Mouse (Mus musculus) hindbrain, embryonic 13.5 days (tissue): Measurements from ENCODE around the gene Olfr273. TPM values are rescaled to one million over a fixed set of nuclear protein-coding genes. Genes with fewer than 3 reads are reported as not detected.
"Not testable (repeated sequence)": the region's sequence is repeated elsewhere in the genome, so short reads cannot be mapped to it uniquely, and the experiment has no call there.

Experiments
- ATAC-seq: fragments of 200-750 bp; cut with Nextera tagmentation; 2 replicates; pipeline ENCODE4 v1.8.0; 2017; ENCODE audit warnings: moderate TSS enrichment; ENCODE audit not compliant: low FRiP score
- H3K27ac ChIP-seq: fragments of 300-500 bp; sonication (generic); 2 replicates; pipeline ENCODE4 v1.5.1; 2015; ENCODE audit warnings: inconsistent platforms, mild to moderate bottlenecking, moderate library complexity
- H3K27me3 ChIP-seq: fragments of 300-500 bp; sonication (generic); 2 replicates; pipeline ENCODE4 v1.6.1; 2015; ENCODE audit warnings: mild to moderate bottlenecking, inconsistent platforms
- H3K36me3 ChIP-seq: fragments of 300-500 bp; sonication (generic); 2 replicates; pipeline ENCODE4 v1.6.1; 2015; ENCODE audit warnings: mild to moderate bottlenecking, inconsistent platforms
- H3K4me1 ChIP-seq: fragments of 300-500 bp; sonication (generic); replicated peaks from 2 replicates; pipeline ENCODE4 v1.6.1; 2015; ENCODE audit warnings: inconsistent platforms
- H3K4me2 ChIP-seq: fragments of 300-500 bp; sonication (generic); 2 replicates; pipeline ENCODE4 v1.6.1; 2015; ENCODE audit warnings: inconsistent platforms, mild to moderate bottlenecking, moderate library complexity
- H3K4me3 ChIP-seq: fragments of 300-500 bp; sonication (generic); 2 replicates; pipeline ENCODE4 v1.5.1; 2015; ENCODE audit warnings: mild to moderate bottlenecking, inconsistent platforms
- H3K9ac ChIP-seq: fragments of 300-500 bp; sonication (generic); 2 replicates; pipeline ENCODE4 v1.6.1; 2015; ENCODE audit warnings: mild to moderate bottlenecking, inconsistent platforms
- H3K9me3 ChIP-seq: fragments of 300-500 bp; sonication (generic); 2 replicates; pipeline ENCODE4 v1.6.1; 2016; ENCODE audit warnings: inconsistent platforms
- WGBS: fragments of 180-500 bp; shearing (Covaris S2); methylation state at CpG from one replicate; pipeline ENCODE4 v1.1.7; 2015; 5-methylcytosine and 5-hydroxymethylcytosine counted together
- polyA plus RNA-seq: library from polyadenylated mRNA; unstranded; fragments of >200 nt; fragmentation: Nextera tagmentation; extraction: Ambion mirVana; gene quantifications from 2 replicates; pipeline ENCODE4 v1.2.1, GENCODE M21; 2015

Gene Olfr273
- not detected in 2 replicates for polyA plus RNA-seq

GRCm38 (mm10) chr4:52859136-52859535 lies at the start of gene Olfr273:
Olfr273 (minus strand) TSS chr4:52859236.
- ATAC-seq, result no peak
- WGBS, result 74% methylated on average over 1 of the region's 1 CpGs
- no peaks in the 10 kb centered on the region for H3K36me3 ChIP-seq

GRCm38 (mm10) chr4:52864156-52864555 lies 5.1 kb upstream of the Olfr273 start:
- H3K9me3 ChIP-seq, result no peaks in the 10 kb centered on the region
- no peaks in the 10 kb centered on the region for H3K36me3 ChIP-seq
- no peak overlapping the region for H3K4me3 ChIP-seq
- no peaks in the 10 kb centered on the region for H3K27me3 ChIP-seq
- H3K4me2 ChIP-seq, result no peak overlapping the region
- no peak for ATAC-seq
- no peak overlapping the region for H3K27ac ChIP-seq
- H3K4me1 ChIP-seq, result no peaks in the 10 kb centered on the region
- WGBS, result 92% methylated on average over 9 of the region's 9 CpGs
- H3K9ac ChIP-seq, result no peak overlapping the region

More at GRCm38 (mm10) chr4:52859136-52859535, at the start of gene Olfr273:
- Histone ChIP-seq H3K27ac (no peak within 1 kb of the TSS), H3K9ac (no peak within 1 kb of the TSS), H3K4me1 (no peaks in the 10 kb centered on the region), H3K27me3 (no peaks in the 10 kb centered on the region), H3K9me3 (no peaks in the 10 kb centered on the region), H3K4me3 (no peak within 1 kb of the TSS), H3K4me2 (no peak within 1 kb of the TSS)

- H3K27ac ChIP-seq, result no peak overlapping the region
- H3K27me3 ChIP-seq, result no peaks in the 10 kb centered on the region
- no peak overlapping the region for H3K9ac ChIP-seq
- H3K4me2 ChIP-seq, result no peak overlapping the region
- 92% methylated on average over 5 of the region's 5 CpGs for WGBS
- H3K9me3 ChIP-seq, result no peaks in the 10 kb centered on the region
- H3K4me3 ChIP-seq, result no peak overlapping the region
- no peaks in the 10 kb centered on the region for H3K4me1 ChIP-seq
- H3K36me3 ChIP-seq, result no peaks in the 10 kb centered on the region
- no peak for ATAC-seq
These were observed 9.4 kb downstream of the Olfr273 start for GRCm38 (mm10) chr4:52849672-52850071.

- 52% methylated on average over 4 of the region's 4 CpGs for whole genome bisulfite sequencing
These were observed 9.9 kb downstream of the Olfr273 start for GRCm38 (mm10) chr4:52849039-52849635.

GRCm38 (mm10) chr4:52845411-52845810 lies 13.6 kb downstream of the Olfr273 start:
- H3K27ac ChIP-seq, H3K4me1 ChIP-seq, H3K4me3 ChIP-seq, H3K9me3 ChIP-seq, ATAC-seq, H3K4me2 ChIP-seq, H3K27me3 ChIP-seq, H3K36me3 ChIP-seq, H3K9ac ChIP-seq: not testable (repeated sequence)
- 50% methylated on average over 1 of the region's 1 CpGs for WGBS

More at GRCm38 (mm10) chr4:52849039-52849635, 9.9 kb downstream of the Olfr273 start:
- Histone ChIP-seq H3K4me1 (no peaks in the 10 kb centered on the region), H3K36me3 (no peaks in the 10 kb centered on the region), H3K9ac (no peak overlapping the region), H3K27me3 (no peaks in the 10 kb centered on the region), H3K4me3 (no peak overlapping the region), H3K27ac (no peak overlapping the region), H3K4me2 (no peak overlapping the region), H3K9me3 (no peaks in the 10 kb centered on the region)
- no peak; the same call in 1 of the 2 replicates for ATAC-seq

GRCm38 (mm10) chr4:52821375-52821774 lies 37.7 kb downstream of the Olfr273 start:
- Histone ChIP-seq H3K27me3 (no peaks in the 10 kb centered on the region), H3K36me3 (no peaks in the 10 kb centered on the region), H3K4me1 (no peaks in the 10 kb centered on the region), H3K27ac (no peak overlapping the region), H3K4me2 (no peak overlapping the region), H3K9ac (no peak overlapping the region), H3K4me3 (no peak overlapping the region), H3K9me3 (peaks cover 5% of the 10 kb centered on the region; the same call in 1 of the 2 replicates)
- WGBS, result 96% methylated on average over 11 of the region's 11 CpGs
- no peak for ATAC-seq

GRCm38 (mm10) chr4:52814304-52814703 lies 44.7 kb downstream of the Olfr273 start, which contains the start of gene Olfr275:
Olfr275 (plus strand) TSS chr4:52814604.
- no peaks in the 10 kb centered on the region for H3K36me3 ChIP-seq
- H3K27me3 ChIP-seq, result no peaks in the 10 kb centered on the region
- no peak within 1 kb of the TSS for H3K27ac ChIP-seq
- H3K4me2 ChIP-seq, result no peak within 1 kb of the TSS
- WGBS, result 90% methylated on average over 2 of the region's 2 CpGs
- no peak within 1 kb of the TSS for H3K4me3 ChIP-seq
- H3K9me3 ChIP-seq, result no peaks in the 10 kb centered on the region
- no peaks in the 10 kb centered on the region for H3K4me1 ChIP-seq
- no peak for ATAC-seq
- no peak within 1 kb of the TSS for H3K9ac ChIP-seq

- no peak overlapping the region for H3K27ac ChIP-seq
- H3K27me3 ChIP-seq, result no peaks in the 10 kb centered on the region
- no peaks in the 10 kb centered on the region for H3K36me3 ChIP-seq
- H3K9ac ChIP-seq, result no peak overlapping the region
- 38% methylated on average over 2 of the region's 2 CpGs for WGBS
- ATAC-seq, result no peak
- no peak overlapping the region for H3K4me3 ChIP-seq
- H3K9me3 ChIP-seq, result no peaks in the 10 kb centered on the region
- no peaks in the 10 kb centered on the region for H3K4me1 ChIP-seq
- no peak overlapping the region for H3K4me2 ChIP-seq
These were observed 47.2 kb downstream of the Olfr273 start for GRCm38 (mm10) chr4:52811871-52812270.

Other genes with a start within 250 kb of the Olfr273 start
- gene Olfr275, start 44.6 kb downstream of the Olfr273 start, polyA plus RNA-seq, result not detected in 2 replicates
- gene Olfr272, start 59.9 kb upstream of the Olfr273 start, polyA plus RNA-seq, result not detected in 2 replicates
- gene Olfr270, start 105.3 kb upstream of the Olfr273 start, polyA plus RNA-seq, result not detected in 2 replicates
- gene Nipsnap3a, start 130.0 kb upstream of the Olfr273 start, polyA plus RNA-seq, result not detected in 2 replicates
- gene Nipsnap3b, start 152.6 kb upstream of the Olfr273 start, polyA plus RNA-seq, result 172 and 173 TPM in 2 replicates